Mouse (Mus musculus): ENCODE results near the gene Filip1. TPM values are rescaled to one million over a fixed set of nuclear protein-coding genes. Genes with fewer than 3 reads are reported as not detected.
A peak's percentile ranks its signal among the peaks of the same experiment; 100 is the strongest.

The Filip1 gene
- polyA plus RNA-seq, 1 experiment from 2014 or later = 10.1 TPM

GRCm38 (mm10) chr9:79806317-79807075, 206.2 kb downstream of the Filip1 start:
- Histone ChIP-seq H3K27me3 (replicated peaks; ENCODE audit: insufficient read depth, low read length) (no peaks in the 10 kb centered on the region), H3K4me1 (ENCODE audit: insufficient read depth, low read depth, low read length) (peaks cover 4% of the 10 kb centered on the region; the same call in 1 of the 2 replicates), H3K36me3 (ENCODE audit: insufficient read depth, low read length) (no peaks in the 10 kb centered on the region), H3K4me2 (replicated peaks; ENCODE audit: low read depth, low read length) (no peak overlapping the region), H3K9ac (replicated peaks; ENCODE audit: low read depth) (no peak overlapping the region), H3K9me3 (ENCODE audit: low read length) (no peaks in the 10 kb centered on the region), H3K27ac (ENCODE audit: low read length) (no peak overlapping the region), H3K4me3 (ENCODE audit: low read depth, low read length) (no peak overlapping the region)
- peak; percentile 78 for DNase-seq (ENCODE audit: low spot score)
- 47% methylated on average over 12 of the region's 12 CpGs for WGBS
- ATAC-seq = peak; percentile 50; the same call in 1 of the 2 replicates
- TF ChIP-seq EP300 (IDR thresholded peaks at IDR 0.05) = no peak
- TF ChIP-seq CTCF (IDR thresholded peaks at IDR 0.05) = peak; percentile 85

- no peak for TF ChIP-seq CTCF (IDR thresholded peaks at IDR 0.05)
- no peak for TF ChIP-seq EP300 (IDR thresholded peaks at IDR 0.05)
- DNase-seq (ENCODE audit: low spot score) (no peak), ATAC-seq (no peak)
- Histone ChIP-seq H3K4me1 (ENCODE audit: insufficient read depth, low read depth, low read length) (peaks cover 4% of the 10 kb centered on the region; the same call in 1 of the 2 replicates), H3K9me3 (ENCODE audit: low read length) (no peaks in the 10 kb centered on the region), H3K27me3 (replicated peaks; ENCODE audit: insufficient read depth, low read length) (no peaks in the 10 kb centered on the region), H3K36me3 (ENCODE audit: insufficient read depth, low read length) (no peaks in the 10 kb centered on the region), H3K27ac (ENCODE audit: low read length) (no peak overlapping the region), H3K4me3 (ENCODE audit: low read depth, low read length) (no peak overlapping the region), H3K4me2 (replicated peaks; ENCODE audit: low read depth, low read length) (no peak overlapping the region), H3K9ac (replicated peaks; ENCODE audit: low read depth) (no peak overlapping the region)
- 85% methylated on average over 10 of the region's 10 CpGs for WGBS
Measured at GRCm38 (mm10) chr9:79805426-79805825, 207.2 kb downstream of the Filip1 start.

GRCm38 (mm10) chr9:79796461-79797135, 216.1 kb downstream of the Filip1 start:
- H3K4me2 ChIP-seq (replicated peaks; ENCODE audit: low read depth, low read length) = no peak overlapping the region
- ATAC-seq = peak; percentile 25; the same call in 1 of the 2 replicates
- WGBS = 37% methylated on average over 7 of the region's 7 CpGs

GRCm38 (mm10) chr9:79795076-79795475, 217.6 kb downstream of the Filip1 start:
- Histone ChIP-seq H3K4me2 (replicated peaks; ENCODE audit: low read depth, low read length) (no peak overlapping the region), H3K9ac (replicated peaks; ENCODE audit: low read depth) (no peak overlapping the region), H3K27me3 (replicated peaks; ENCODE audit: insufficient read depth, low read length) (no peaks in the 10 kb centered on the region), H3K9me3 (ENCODE audit: low read length) (no peaks in the 10 kb centered on the region), H3K4me1 (ENCODE audit: insufficient read depth, low read depth, low read length) (no peaks in the 10 kb centered on the region), H3K27ac (ENCODE audit: low read length) (no peak overlapping the region), H3K4me3 (ENCODE audit: low read depth, low read length) (no peak overlapping the region), H3K36me3 (ENCODE audit: insufficient read depth, low read length) (no peaks in the 10 kb centered on the region)
- 57% methylated on average over 1 of the region's 1 CpGs for WGBS
- ATAC-seq = no peak
- DNase-seq (ENCODE audit: low spot score) = no peak
- no peak for TF ChIP-seq EP300 (IDR thresholded peaks at IDR 0.05)
- TF ChIP-seq CTCF (IDR thresholded peaks at IDR 0.05) = no peak

More at GRCm38 (mm10) chr9:79796461-79797135, 216.1 kb downstream of the Filip1 start:
- Histone ChIP-seq H3K9me3 (ENCODE audit: low read length) (no peaks in the 10 kb centered on the region), H3K9ac (replicated peaks; ENCODE audit: low read depth) (no peak overlapping the region), H3K27me3 (replicated peaks; ENCODE audit: insufficient read depth, low read length) (no peaks in the 10 kb centered on the region), H3K36me3 (ENCODE audit: insufficient read depth, low read length) (no peaks in the 10 kb centered on the region), H3K4me1 (ENCODE audit: insufficient read depth, low read depth, low read length) (no peaks in the 10 kb centered on the region), H3K27ac (ENCODE audit: low read length) (0 out of 2 replicates have a peak overlapping the region, but pooled peaks have one; percentile 10), H3K4me3 (ENCODE audit: low read depth, low read length) (no peak overlapping the region)
- TF ChIP-seq CTCF (IDR thresholded peaks at IDR 0.05) (no peak), EP300 (IDR thresholded peaks at IDR 0.05) (peak; percentile 78)
- peak; percentile 88 for DNase-seq (ENCODE audit: low spot score)

- DNase-seq (ENCODE audit: low spot score) = peak; percentile 99
- peak within 1 kb of the TSS; percentile 70 for H3K4me2 ChIP-seq (replicated peaks; ENCODE audit: low read depth, low read length)
- H3K27ac ChIP-seq (ENCODE audit: low read length) = peak within 1 kb of the TSS; percentile 90
- H3K36me3 ChIP-seq (ENCODE audit: insufficient read depth, low read length) = no peaks in the 10 kb centered on the region
- 1% methylated on average over 90 of the region's 91 CpGs for WGBS
- peak within 1 kb of the TSS; percentile 92 for H3K4me3 ChIP-seq (ENCODE audit: low read depth, low read length)
- H3K4me1 ChIP-seq (ENCODE audit: insufficient read depth, low read depth, low read length) = no peaks in the 10 kb centered on the region
- H3K27me3 ChIP-seq (replicated peaks; ENCODE audit: insufficient read depth, low read length) = no peaks in the 10 kb centered on the region
- TF ChIP-seq CTCF (IDR thresholded peaks at IDR 0.05) (peak; percentile 18; the same call in 1 of the 2 replicates), EP300 (IDR thresholded peaks at IDR 0.05) (no peak)
- H3K9me3 ChIP-seq (ENCODE audit: low read length) = no peaks in the 10 kb centered on the region
- H3K9ac ChIP-seq (replicated peaks; ENCODE audit: low read depth) = peak within 1 kb of the TSS; percentile 87
- peak; percentile 95 for ATAC-seq
Measured at GRCm38 (mm10) chr9:79792841-79793835, 219.5 kb downstream of the Filip1 start, which contains the start of gene Tmem30a. Tmem30a (minus strand) TSS chr9:79793507.
